Mouse (Mus musculus) adrenal gland, postnatal 36 days (tissue): ENCODE data around the gene Clk3. TPM values are rescaled to one million over a fixed set of nuclear protein-coding genes. Genes with fewer than 3 reads are reported as not detected.

ENCODE experiments used
- DNase-seq, 2 experiments: peaks; one replicate each; pipeline ENCODE4 v3.0.0; 2021; ENCODE audit warnings: mixed read lengths in 1 of 2
- long read RNA-seq, 2 experiments: library from polyadenylated mRNA; stranded (forward); transcript quantifications; one replicate each; pipeline ENCODE4 v2.0.0; 2021; ENCODE audit warnings: borderline sequencing depth in 2 of 2
- total RNA-seq, 2 experiments: library from RNA; stranded (reverse); gene quantifications; 2 replicates each; pipeline ENCODE4 v1.2.3; 2021

The Clk3 gene
- total RNA-seq, result 10 to 100 TPM; 60.4 to 72.2 TPM
- long read RNA-seq, experiment 1, full-length matches to known transcripts, result 59 of 70 reads
- long read RNA-seq, experiment 1, partial matches to known transcripts, result 5 of 70 reads
- long read RNA-seq, experiment 1, other reads (novel, unspliced or antisense), result 6 of 70 reads
- long read RNA-seq, experiment 2, transcript Clk3-201 (13 exons, 2,496 nt), result major isoform, 18 of 20 reads
- long read RNA-seq, experiment 2, partial matches to known transcripts, result 0 of 20 reads
- long read RNA-seq, experiment 2, other reads (novel, unspliced or antisense), result 2 of 20 reads

DNA sequence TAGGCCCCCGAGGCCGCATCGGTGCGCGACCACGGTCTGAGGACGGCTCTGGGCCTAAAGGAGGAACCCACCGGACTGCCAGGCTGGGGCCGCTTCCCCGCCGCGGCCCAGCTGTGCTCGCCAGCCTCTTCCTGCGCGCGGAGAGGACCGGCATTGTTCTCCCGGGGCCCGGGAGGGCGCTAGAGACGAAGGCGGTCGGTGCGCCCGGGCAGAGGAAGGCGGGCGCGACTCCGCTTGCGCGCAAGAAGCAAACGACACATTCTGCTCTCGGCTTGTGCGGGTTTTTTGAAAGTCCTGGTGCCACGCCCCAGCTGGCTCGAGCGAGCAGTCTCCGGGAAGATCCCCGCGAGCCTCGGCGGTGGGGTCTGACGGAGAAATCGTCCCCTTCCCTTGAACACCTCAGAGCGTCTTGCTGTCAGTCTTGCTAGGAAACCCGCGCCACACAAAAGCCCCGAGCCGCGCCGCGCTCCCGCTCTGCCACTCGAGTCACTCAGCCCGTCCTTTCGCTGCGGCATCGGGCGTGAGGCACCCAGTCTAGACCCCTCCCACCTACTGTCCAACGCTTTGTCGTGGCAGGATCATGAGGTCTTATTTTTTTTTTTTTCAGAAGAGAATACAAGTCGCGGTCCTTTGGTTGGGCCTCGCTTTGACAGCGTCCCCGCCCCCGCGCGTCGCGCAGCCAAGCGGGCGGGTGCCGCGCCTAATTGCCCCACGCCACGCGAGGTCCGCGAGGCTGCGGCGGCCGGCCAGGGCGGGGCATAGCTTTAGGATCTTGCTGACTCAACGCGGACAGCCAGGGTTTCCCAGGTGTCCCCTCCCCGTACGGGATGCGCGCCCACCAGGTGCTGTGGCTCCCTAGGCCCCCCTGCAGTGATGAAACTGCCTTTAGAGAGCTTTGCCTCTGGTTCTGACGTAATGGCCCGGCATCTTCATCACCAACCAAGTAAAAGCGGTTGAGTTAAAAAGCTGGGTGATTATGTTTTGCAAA lies at the start of gene Clk3:
Gene Clk3 (minus strand): TSS at position 497 of the 988 bp plus-strand sequence.
- peak; percentile 80 to 85 for DNase-seq

DNA sequence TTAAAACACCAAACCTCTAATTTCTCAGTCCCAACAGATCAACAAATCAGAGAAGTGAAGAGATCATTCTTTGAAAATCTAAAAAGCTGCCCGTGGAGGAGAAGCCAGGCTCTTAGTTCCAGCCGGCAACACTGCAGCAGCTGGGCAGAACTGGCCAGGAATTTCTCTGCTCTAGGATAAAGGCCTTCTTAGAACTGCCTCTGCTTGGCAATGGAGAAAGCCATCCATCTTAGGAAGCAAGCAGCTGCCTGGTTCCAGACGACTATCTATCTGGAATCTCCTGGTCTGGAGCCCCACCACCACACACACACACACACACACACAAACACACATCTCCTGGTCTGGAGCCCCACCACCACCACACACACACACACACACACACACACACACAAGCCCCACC lies 49.2 kb upstream of the Clk3 start:
- DNase-seq, result no peak

GRCm38 (mm10) chr9:57814014-57814413 lies 48.4 kb upstream of the Clk3 start:
- no peak for DNase-seq

GRCm38 (mm10) chr9:57811793-57812733 lies 46.4 kb upstream of the Clk3 start:
- DNase-seq, result no peak

DNA sequence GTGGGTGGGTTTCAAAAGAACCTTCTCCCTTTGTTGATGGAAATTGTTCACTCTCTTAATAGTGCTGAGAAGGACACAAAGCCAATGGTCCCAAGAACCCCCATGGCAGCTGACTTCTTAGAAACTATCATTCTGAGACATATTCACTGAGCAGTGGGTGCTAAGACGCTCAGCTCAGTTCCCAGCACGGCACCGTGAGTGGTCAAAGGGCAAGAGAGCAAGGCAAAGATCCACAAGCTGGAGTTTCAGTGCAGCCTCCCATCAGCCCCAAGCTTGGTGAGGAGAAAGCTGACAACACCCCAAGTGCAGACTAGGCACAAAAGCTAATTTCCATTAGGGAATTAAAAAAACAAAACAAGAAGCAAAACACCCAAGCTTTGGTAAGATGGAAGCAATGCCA lies 45.0 kb upstream of the Clk3 start:
- no peak for DNase-seq

DNA sequence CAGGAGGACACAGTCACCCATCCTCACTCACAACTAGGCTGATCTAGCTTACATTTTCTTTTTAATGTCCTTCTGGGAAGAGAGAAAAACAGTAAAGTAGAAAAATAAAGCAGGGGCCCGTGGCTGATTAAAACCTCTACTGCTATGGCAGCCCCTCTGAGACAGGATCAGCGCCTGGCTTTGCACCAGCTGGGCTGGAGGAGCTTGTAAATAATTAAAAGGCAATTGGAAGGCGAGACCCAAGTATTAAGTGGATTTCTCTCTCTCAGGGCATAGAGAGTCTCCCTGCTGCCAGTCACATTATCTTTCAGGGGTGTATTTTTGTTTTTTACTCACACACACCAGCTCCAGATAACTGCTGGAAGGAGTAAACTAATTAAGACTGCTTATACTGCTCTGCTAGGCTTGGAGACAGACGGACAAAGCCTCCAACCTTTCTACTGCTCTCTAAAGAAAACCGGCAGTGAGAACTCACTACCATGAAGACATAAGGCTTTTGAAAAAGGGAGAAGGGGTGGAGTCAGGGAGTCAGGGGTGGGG lies 43.2 kb upstream of the Clk3 start:
- no peak for DNase-seq

GRCm38 (mm10) chr9:57807174-57807651 lies 41.6 kb upstream of the Clk3 start:
- DNase-seq, result no peak

DNA sequence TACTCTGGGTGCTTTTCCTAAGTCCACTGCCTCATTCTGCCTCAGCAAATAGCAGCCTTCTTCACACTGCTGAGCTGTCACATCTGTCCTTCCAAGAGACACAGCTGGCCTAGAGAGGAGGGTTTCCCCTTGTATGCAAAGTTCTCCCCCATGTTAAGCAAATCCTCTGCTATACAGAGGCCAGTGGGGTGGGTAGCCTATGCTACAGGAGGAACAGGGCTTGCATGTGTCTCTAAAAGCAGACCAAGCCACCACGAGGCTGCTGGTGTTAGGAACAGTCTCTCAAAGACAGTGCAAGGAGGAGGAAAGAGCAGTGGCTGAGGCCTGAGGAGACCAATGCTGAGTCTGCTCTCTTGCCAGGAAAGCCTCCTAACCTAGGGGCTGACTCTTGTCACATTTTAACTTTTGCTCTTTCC lies 40.4 kb upstream of the Clk3 start:
- no peak for DNase-seq

- DNase-seq, result no peak
Measured at GRCm38 (mm10) chr9:57805087-57805737, 39.6 kb upstream of the Clk3 start.

- DNase-seq, result no peak
Measured at GRCm38 (mm10) chr9:57803839-57804238, 38.2 kb upstream of the Clk3 start.

DNA sequence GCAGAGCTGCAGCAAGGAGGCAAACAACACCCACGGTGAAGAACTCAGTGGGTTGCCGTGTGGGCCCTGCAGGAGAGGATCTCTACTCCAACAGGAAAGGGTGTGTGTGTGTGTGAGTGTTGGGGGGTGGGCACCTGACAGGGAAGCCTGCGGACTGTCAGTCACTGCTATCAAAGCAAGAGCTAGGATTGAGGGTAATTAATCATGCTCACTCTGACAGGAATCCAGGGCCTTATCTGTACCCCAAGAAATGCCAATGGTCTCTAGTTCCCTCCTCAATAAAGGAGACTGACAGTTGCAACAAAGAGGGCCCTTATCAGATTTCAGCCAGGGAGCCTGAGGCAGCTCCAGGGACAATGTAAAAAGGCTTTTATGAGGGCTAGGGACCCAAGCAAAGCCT lies 37.4 kb upstream of the Clk3 start:
- DNase-seq, result no peak

DNA sequence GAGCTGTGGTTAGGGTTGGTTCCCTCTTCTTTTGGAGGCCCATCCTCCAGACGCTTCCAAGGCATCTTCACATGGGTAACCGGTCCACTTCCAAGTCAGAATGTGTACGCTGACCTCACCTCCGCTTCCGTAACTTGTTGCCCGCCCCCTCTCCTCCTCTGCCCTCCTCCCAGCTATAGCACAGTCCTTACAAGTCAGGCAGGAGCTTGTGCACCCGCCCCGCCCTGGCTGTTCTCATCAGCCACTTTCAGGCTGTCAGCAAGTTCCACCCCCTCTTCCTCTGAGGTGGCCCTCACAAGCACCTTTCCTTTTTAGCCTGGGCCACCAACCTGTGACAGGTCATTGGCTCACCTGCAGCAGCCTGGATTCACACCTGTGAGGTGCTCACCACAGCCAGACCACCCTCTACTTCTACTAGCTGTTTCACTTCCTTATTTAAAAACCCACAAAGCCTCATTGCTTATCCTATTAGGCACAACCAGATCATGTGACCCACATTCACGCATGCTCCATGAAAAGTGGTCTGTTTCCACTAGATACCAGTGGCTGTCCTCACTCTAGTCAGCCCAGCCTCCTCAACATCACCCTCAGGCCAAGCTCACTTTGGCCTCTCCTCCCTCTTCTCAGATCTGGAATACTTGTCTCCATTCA lies 34.8 kb upstream of the Clk3 start:
- no peak for DNase-seq

- DNase-seq, result peak in 1 of 2 experiments; percentile 20
Measured at GRCm38 (mm10) chr9:57798725-57799253, 33.1 kb upstream of the Clk3 start.

DNA sequence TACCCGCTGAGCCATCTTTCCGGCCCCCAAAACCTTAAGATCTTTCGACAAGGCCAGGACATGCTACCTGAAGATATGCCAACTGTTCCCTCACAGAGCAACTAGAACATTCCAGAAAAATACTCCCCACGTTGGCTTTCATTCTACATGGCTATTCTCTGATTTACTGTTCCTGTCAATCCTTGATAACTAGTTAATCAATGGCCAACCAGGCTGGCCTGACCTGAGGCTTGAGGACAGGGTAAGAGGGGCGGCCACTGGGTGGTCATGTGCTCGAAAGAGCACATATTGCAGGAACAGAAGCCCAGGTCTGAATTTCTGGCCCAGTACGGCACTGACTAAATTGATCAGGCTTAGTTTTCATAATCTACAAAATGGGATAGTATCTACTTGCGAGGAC lies 31.8 kb upstream of the Clk3 start:
- DNase-seq, result no peak

- DNase-seq, result no peak
Measured at GRCm38 (mm10) chr9:57789733-57790132, 24.1 kb upstream of the Clk3 start.

- DNase-seq, result peak in 1 of 2 experiments; percentile 12
Measured at GRCm38 (mm10) chr9:57782656-57783055, 17.0 kb upstream of the Clk3 start.

GRCm38 (mm10) chr9:57775736-57776135 lies 10.1 kb upstream of the Clk3 start:
- no peak for DNase-seq

DNA sequence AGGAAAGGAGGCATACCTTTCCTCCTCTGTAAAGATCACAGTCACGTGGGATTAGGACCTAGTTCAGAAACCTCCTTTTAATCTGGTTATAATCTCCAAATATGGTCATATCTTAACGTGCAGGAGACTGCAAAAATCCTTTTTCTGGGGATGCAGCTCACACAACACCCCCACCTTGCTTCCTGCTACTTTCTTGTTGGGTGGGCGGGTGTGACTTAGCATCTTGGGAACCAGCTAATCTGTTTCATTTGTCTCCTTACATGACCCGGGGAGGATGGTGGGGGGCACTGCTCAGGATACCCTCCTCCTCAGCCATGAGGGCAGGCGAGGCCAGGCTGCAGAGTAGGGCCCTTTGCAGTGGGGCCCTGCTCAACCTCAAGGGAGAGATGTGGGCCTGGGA lies 9.4 kb upstream of the Clk3 start:
- DNase-seq, result no peak

DNA sequence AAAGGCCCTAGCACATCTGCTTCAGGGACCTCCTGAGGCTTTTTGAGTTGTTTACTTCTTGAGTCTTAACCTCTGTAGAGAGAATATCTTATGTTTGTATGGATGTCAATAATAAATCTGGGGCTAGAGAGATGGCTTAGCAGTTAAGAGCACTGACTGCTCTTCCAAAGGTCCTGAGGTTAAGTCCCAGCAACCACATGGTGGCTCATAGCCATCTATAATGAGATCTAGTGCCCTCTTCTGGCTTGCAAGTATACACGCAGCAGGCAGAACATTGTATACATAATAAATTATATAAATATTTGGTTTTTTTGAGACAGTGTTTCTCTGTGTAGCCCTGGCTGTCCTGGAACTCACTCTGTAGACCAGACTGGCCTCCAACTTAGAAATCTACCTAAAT lies 8.5 kb upstream of the Clk3 start:
- DNase-seq, result no peak

DNA sequence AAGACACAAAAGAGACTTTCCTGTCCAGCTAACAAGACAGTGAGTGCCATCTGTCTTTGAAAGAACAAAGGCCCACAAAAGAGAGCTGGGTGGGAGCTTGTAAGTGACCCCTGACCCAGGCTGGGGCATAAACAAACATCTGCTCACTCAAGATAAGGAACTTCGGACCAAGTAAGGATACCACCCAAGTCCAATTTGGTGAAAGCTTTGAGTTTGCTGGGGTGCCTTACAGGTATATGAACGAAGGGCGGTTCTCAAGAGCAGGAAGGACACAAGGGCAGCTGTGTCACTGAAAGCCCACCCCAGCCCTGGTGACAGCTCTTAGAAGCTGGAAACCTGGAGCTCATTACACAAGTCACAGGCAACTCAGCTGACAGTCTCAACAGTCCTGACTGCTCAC lies 8.1 kb upstream of the Clk3 start:
- DNase-seq, result no peak
